ENCODE assay signal across 8 mouse cellular contexts in genomic region chr8:86585118-86585517, GRCm38 (mm10). TPM values are rescaled to one million over a fixed set of nuclear protein-coding genes. Genes with fewer than 3 reads are reported as not detected.
DNase-seq lines count a peak whose midpoint lies in the region; ATAC-seq and TF ChIP-seq lines count a peak whose summit lies in the region.

No protein-coding gene starts in this region.

- no peaks in the 10 kb centered on the region for H3K4me1 ChIP-seq in hindbrain, embryonic 11.5 days (replicated peaks; ENCODE audit: control insufficient read depth, insufficient read depth, low read length)
- no peaks in the 10 kb centered on the region for H3K4me1 ChIP-seq in lung, postnatal 0 days (ENCODE audit: insufficient read depth, low read depth, low read length)

- H3K4me3 ChIP-seq in hindbrain, embryonic 11.5 days (ENCODE audit: low read depth, low read length): peak overlapping the region; percentile 40
- peak overlapping the region; percentile 32 for H3K4me3 ChIP-seq in lung, postnatal 0 days (ENCODE audit: low read depth, low read length)

- peak overlapping the region; percentile 54 for H3K9ac ChIP-seq in hindbrain, embryonic 11.5 days (ENCODE audit: low read depth, low read length)
- no peak overlapping the region for H3K9ac ChIP-seq in lung, postnatal 0 days (replicated peaks; ENCODE audit: low read depth)

- TF ChIP-seq CTCF in lung, postnatal 0 days (IDR thresholded peaks at IDR 0.05): peak; percentile 87

- no peaks in the 10 kb centered on the region for H3K36me3 ChIP-seq in hindbrain, embryonic 11.5 days (ENCODE audit: control insufficient read depth, insufficient read depth, low read length)
- no peaks in the 10 kb centered on the region for H3K36me3 ChIP-seq in lung, postnatal 0 days (ENCODE audit: insufficient read depth, low read length)

- no peaks in the 10 kb centered on the region for H3K9me3 ChIP-seq in hindbrain, embryonic 11.5 days (ENCODE audit: control insufficient read depth, low read length)
- no peaks in the 10 kb centered on the region for H3K9me3 ChIP-seq in lung, postnatal 0 days (ENCODE audit: low read length)

- no peak for TF ChIP-seq EP300 in lung, postnatal 0 days (IDR thresholded peaks at IDR 0.05)

- H3K27me3 ChIP-seq in hindbrain, embryonic 11.5 days (ENCODE audit: control insufficient read depth, insufficient read depth, low read length): no peaks in the 10 kb centered on the region
- no peaks in the 10 kb centered on the region for H3K27me3 ChIP-seq in lung, postnatal 0 days (replicated peaks; ENCODE audit: insufficient read depth, low read length)

- H3K27ac ChIP-seq in hindbrain, embryonic 11.5 days (ENCODE audit: low read depth, low read length): no peak overlapping the region
- H3K27ac ChIP-seq in lung, postnatal 0 days (ENCODE audit: low read length): no peak overlapping the region

- ATAC-seq in hindbrain, embryonic 11.5 days (ENCODE audit: low FRiP score): peak; percentile 76
- peak; percentile 79 for ATAC-seq in lung, postnatal 0 days

- DNase-seq in Muller cell, postnatal 12 days (ENCODE audit: inconsistent ontology term): peak; percentile 84
- peak; percentile 97 for DNase-seq in cerebellum, adult 9-10 months
- peak; percentile 73 to 95 for DNase-seq in frontal cortex, adult 2 months (ENCODE audit: extremely low spot score in 1 of 2, low spot score in 1 of 2)
- peak; percentile 90 for DNase-seq in hindbrain, embryonic 11.5 days (ENCODE audit: low spot score)
- DNase-seq in layer of hippocampus, adult 9-11 months: peak; percentile 82
- DNase-seq in lung, postnatal 0 days (ENCODE audit: low spot score): peak; percentile 85
- DNase-seq in ovary, postnatal 10 days (ENCODE audit: low spot score): peak; percentile 39
- DNase-seq in thymus, postnatal 0 days (ENCODE audit: low spot score): peak; percentile 84

- H3K4me2 ChIP-seq in hindbrain, embryonic 11.5 days (replicated peaks; ENCODE audit: low read depth, low read length): peak overlapping the region; percentile 67
- H3K4me2 ChIP-seq in lung, postnatal 0 days (replicated peaks; ENCODE audit: low read depth, low read length): peak overlapping the region; percentile 71

- WGBS in hindbrain, embryonic 11.5 days: 7% methylated on average over 11 of the region's 11 CpGs
- WGBS in lung, postnatal 0 days: 7% methylated on average over 11 of the region's 11 CpGs

RNA-seq across cellular contexts. Expression of gene Abcc12, which starts 4.6 kb away (rescaled TPM):
- 0.36 and 1.1 TPM in 2 replicates for polyA plus RNA-seq in frontal cortex, adult 2 months (2012; rRNA removed)
- polyA plus RNA-seq in hindbrain, embryonic 11.5 days (2014; fragmentation: Nextera tagmentation; extraction: Ambion mirVana): not detected in 2 replicates
- 0.30 and 0.39 TPM in 2 replicates for polyA plus RNA-seq in lung, postnatal 0 days (2015; fragmentation: Nextera tagmentation; extraction: Ambion mirVana)
- polyA plus RNA-seq in thymus, postnatal 0 days (2015; fragmentation: Nextera tagmentation; extraction: Ambion mirVana): 0.09 and 0.10 TPM in 2 replicates

RNA-seq across cellular contexts. Expression of gene Lonp2, which starts 38.7 kb away (rescaled TPM):
- polyA plus RNA-seq in frontal cortex, adult 2 months (2012; rRNA removed): 49.1 and 51.8 TPM in 2 replicates
- polyA plus RNA-seq in hindbrain, embryonic 11.5 days (2014; fragmentation: Nextera tagmentation; extraction: Ambion mirVana): 67.4 and 86.7 TPM in 2 replicates
- polyA plus RNA-seq in lung, postnatal 0 days (2015; fragmentation: Nextera tagmentation; extraction: Ambion mirVana): 37.9 and 48.9 TPM in 2 replicates
- polyA plus RNA-seq in thymus, postnatal 0 days (2015; fragmentation: Nextera tagmentation; extraction: Ambion mirVana): 66.7 and 75.0 TPM in 2 replicates

Comparison
In these comparisons a context has a peak if more than half of its experiments do, and no peak if none do; other contexts are left out.
1. DNase-seq: peak in every context shown above with its lines; median percentile 97 in cerebellum, adult 9-10 months; 90 in hindbrain, embryonic 11.5 days; 85 in lung, postnatal 0 days; 84 in Muller cell, postnatal 12 days; 84 in frontal cortex, adult 2 months; 84 in thymus, postnatal 0 days; 82 in layer of hippocampus, adult 9-11 months; 39 in ovary, postnatal 10 days.